Mouse (Mus musculus) liver, embryonic 15.5 days (tissue): Measurements from ENCODE around the gene Zfand2a. TPM values are rescaled to one million over a fixed set of nuclear protein-coding genes. Genes with fewer than 3 reads are reported as not detected.

Experiments
- ATAC-seq: fragments of 200-750 bp; cut with Nextera tagmentation; 2 replicates; pipeline ENCODE4 v1.8.0; 2017; ENCODE audit warnings: moderate number of reproducible peaks, mild to moderate bottlenecking, moderate library complexity; ENCODE audit not compliant: insufficient read depth
- H3K27ac ChIP-seq: fragments of 300-500 bp; sonication (generic); replicated peaks from 2 replicates; pipeline ENCODE4 v1.5.1; 2015; ENCODE audit warnings: mild to moderate bottlenecking, inconsistent platforms
- H3K27me3 ChIP-seq: fragments of 300-500 bp; sonication (generic); 2 replicates; pipeline ENCODE4 v1.6.1; 2015; ENCODE audit warnings: mild to moderate bottlenecking, inconsistent platforms
- H3K36me3 ChIP-seq: fragments of 300-500 bp; sonication (generic); replicated peaks from 2 replicates; pipeline ENCODE4 v1.6.1; 2015; ENCODE audit warnings: moderate library complexity, mild to moderate bottlenecking, inconsistent platforms
- H3K4me1 ChIP-seq: fragments of 300-500 bp; sonication (generic); replicated peaks from 2 replicates; pipeline ENCODE4 v1.6.1; 2015; ENCODE audit warnings: inconsistent platforms
- H3K4me2 ChIP-seq: fragments of 300-500 bp; sonication (generic); 2 replicates; pipeline ENCODE4 v1.6.1; 2015; ENCODE audit warnings: moderate library complexity, mild to moderate bottlenecking, inconsistent platforms
- H3K4me3 ChIP-seq: fragments of 300-500 bp; sonication (generic); replicated peaks from 2 replicates; pipeline ENCODE4 v1.5.1; 2015; ENCODE audit warnings: mild to moderate bottlenecking, inconsistent platforms
- H3K9ac ChIP-seq: fragments of 300-500 bp; sonication (generic); 2 replicates; pipeline ENCODE4 v1.6.1; 2015; ENCODE audit warnings: moderate library complexity, mild to moderate bottlenecking, inconsistent platforms
- H3K9me3 ChIP-seq: fragments of 300-500 bp; sonication (generic); replicated peaks from 2 replicates; pipeline ENCODE4 v1.6.1; 2016; ENCODE audit warnings: inconsistent platforms
- WGBS: fragments of 180-500 bp; shearing (Covaris S2); methylation state at CpG from one replicate; pipeline ENCODE4 v1.1.7; 2015; ENCODE audit warnings: mixed read lengths; ENCODE audit not compliant: insufficient replicate concordance; 5-methylcytosine and 5-hydroxymethylcytosine counted together
- polyA plus RNA-seq: library from polyadenylated mRNA; unstranded; fragments of >200 nt; fragmentation: Nextera tagmentation; extraction: Ambion mirVana; gene quantifications from 2 replicates; pipeline ENCODE4 v1.2.1, GENCODE M21; 2015

Gene Zfand2a
- polyA plus RNA-seq, 1 experiment from 2014 or later, result 3.2 TPM

- H3K9ac ChIP-seq, result no peak overlapping the region
- H3K9me3 ChIP-seq, result no peaks in the 10 kb centered on the region
- no peaks in the 10 kb centered on the region for H3K36me3 ChIP-seq
- no peak for ATAC-seq
- no peak overlapping the region for H3K4me2 ChIP-seq
- no peaks in the 10 kb centered on the region for H3K4me1 ChIP-seq
- H3K4me3 ChIP-seq, result no peak overlapping the region
- H3K27ac ChIP-seq, result no peak overlapping the region
- H3K27me3 ChIP-seq, result no peaks in the 10 kb centered on the region
- WGBS, result 60% methylated on average over 4 of the region's 4 CpGs
Measured at GRCm38 (mm10) chr5:139442962-139443361, 41.4 kb downstream of the Zfand2a start.

GRCm38 (mm10) chr5:139442428-139442827 lies 41.9 kb downstream of the Zfand2a start:
- Histone ChIP-seq H3K9me3 (no peaks in the 10 kb centered on the region), H3K4me2 (no peak overlapping the region), H3K4me3 (no peak overlapping the region), H3K9ac (no peak overlapping the region), H3K36me3 (no peaks in the 10 kb centered on the region), H3K4me1 (no peaks in the 10 kb centered on the region), H3K27ac (no peak overlapping the region), H3K27me3 (no peaks in the 10 kb centered on the region)
- WGBS, result 76% methylated on average over 12 of the region's 12 CpGs
- ATAC-seq, result no peak

GRCm38 (mm10) chr5:139441726-139442018 lies 42.7 kb downstream of the Zfand2a start:
- no peak overlapping the region for H3K4me2 ChIP-seq
- H3K27me3 ChIP-seq, result no peaks in the 10 kb centered on the region
- no peaks in the 10 kb centered on the region for H3K36me3 ChIP-seq
- ATAC-seq, result no peak
- H3K4me1 ChIP-seq, result no peaks in the 10 kb centered on the region
- H3K9ac ChIP-seq, result no peak overlapping the region
- WGBS, result 72% methylated on average over 2 of the region's 2 CpGs
- no peak overlapping the region for H3K4me3 ChIP-seq
- no peak overlapping the region for H3K27ac ChIP-seq
- H3K9me3 ChIP-seq, result no peaks in the 10 kb centered on the region

GRCm38 (mm10) chr5:139440926-139441725 lies 43.2 kb downstream of the Zfand2a start:
- no peak for ATAC-seq
- Histone ChIP-seq H3K9me3 (no peaks in the 10 kb centered on the region), H3K27me3 (no peaks in the 10 kb centered on the region), H3K4me1 (no peaks in the 10 kb centered on the region), H3K4me3 (no peak overlapping the region), H3K36me3 (no peaks in the 10 kb centered on the region), H3K4me2 (no peak overlapping the region), H3K9ac (no peak overlapping the region), H3K27ac (no peak overlapping the region)
- WGBS, result 83% methylated on average over 11 of the region's 11 CpGs

GRCm38 (mm10) chr5:139440451-139440850 lies 43.9 kb downstream of the Zfand2a start:
- ATAC-seq, result no peak

DNA sequence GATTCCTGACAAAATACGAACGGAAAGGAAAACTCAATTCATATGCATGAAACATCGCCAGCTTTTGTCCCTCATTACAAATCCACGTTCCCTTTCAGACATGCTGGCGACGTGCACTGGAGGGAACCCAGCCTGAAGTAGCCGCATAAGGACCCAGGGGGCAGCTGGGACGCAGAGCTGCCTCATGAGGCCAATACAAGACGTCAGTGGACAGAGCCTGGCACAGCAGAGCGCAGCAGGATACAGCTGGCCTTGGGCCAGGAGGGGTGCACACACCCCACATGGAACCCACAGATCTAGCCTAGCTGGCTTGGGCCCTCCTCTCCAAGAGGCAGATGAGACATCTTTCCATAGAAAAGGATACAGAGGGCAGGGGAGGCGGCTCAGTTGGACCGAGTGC lies 45.9 kb downstream of the Zfand2a start:
- no peak for ATAC-seq
- H3K9me3 ChIP-seq, result no peaks in the 10 kb centered on the region
- no peak overlapping the region for H3K9ac ChIP-seq
- no peaks in the 10 kb centered on the region for H3K27me3 ChIP-seq
- H3K4me3 ChIP-seq, result no peak overlapping the region
- WGBS, result 84% methylated on average over 12 of the region's 12 CpGs
- no peak overlapping the region for H3K27ac ChIP-seq
- H3K36me3 ChIP-seq, result no peaks in the 10 kb centered on the region
- no peak overlapping the region for H3K4me2 ChIP-seq
- peaks cover 6% of the 10 kb centered on the region; the same call in 1 of the 2 replicates for H3K4me1 ChIP-seq

More at GRCm38 (mm10) chr5:139440451-139440850, 43.9 kb downstream of the Zfand2a start:
- no peak overlapping the region for H3K4me3 ChIP-seq
- H3K4me2 ChIP-seq, result no peak overlapping the region
- no peaks in the 10 kb centered on the region for H3K27me3 ChIP-seq
- no peaks in the 10 kb centered on the region for H3K36me3 ChIP-seq
- 85% methylated on average over 5 of the region's 5 CpGs for WGBS
- H3K9ac ChIP-seq, result no peak overlapping the region
- H3K9me3 ChIP-seq, result no peaks in the 10 kb centered on the region
- no peaks in the 10 kb centered on the region for H3K4me1 ChIP-seq
- no peak overlapping the region for H3K27ac ChIP-seq

- Histone ChIP-seq H3K9ac (no peak overlapping the region), H3K4me3 (no peak overlapping the region), H3K27me3 (no peaks in the 10 kb centered on the region), H3K36me3 (no peaks in the 10 kb centered on the region), H3K4me2 (no peak overlapping the region), H3K9me3 (no peaks in the 10 kb centered on the region), H3K27ac (no peak overlapping the region), H3K4me1 (peaks cover 8% of the 10 kb centered on the region; the same call in 1 of the 2 replicates)
- ATAC-seq, result no peak
- 68% methylated on average over 4 of the region's 4 CpGs for WGBS
Measured at GRCm38 (mm10) chr5:139437769-139438168, 46.6 kb downstream of the Zfand2a start.

DNA sequence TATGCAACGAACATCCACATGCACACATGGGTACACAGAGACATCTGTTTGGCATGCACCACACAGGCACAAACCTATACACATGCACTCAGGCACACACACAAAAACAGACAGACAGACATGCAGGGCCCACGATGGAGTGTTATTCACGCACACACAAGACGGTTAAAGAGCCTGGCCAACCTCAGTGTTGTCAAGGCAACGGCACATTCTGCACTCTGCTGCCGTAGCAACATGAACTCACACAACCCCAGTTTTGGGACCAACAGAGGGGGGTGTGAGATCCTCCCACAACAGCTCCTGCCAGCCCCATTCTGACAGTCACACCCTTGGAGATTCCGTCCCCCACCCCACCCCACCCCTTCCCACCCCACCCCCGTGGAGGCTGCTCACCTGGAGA lies 49.4 kb downstream of the Zfand2a start:
- Histone ChIP-seq H3K27ac (no peak overlapping the region), H3K36me3 (no peaks in the 10 kb centered on the region), H3K4me2 (no peak overlapping the region), H3K4me1 (peaks cover 8% of the 10 kb centered on the region; the same call in 1 of the 2 replicates), H3K9ac (no peak overlapping the region), H3K4me3 (no peak overlapping the region), H3K27me3 (no peaks in the 10 kb centered on the region), H3K9me3 (no peaks in the 10 kb centered on the region)
- no peak for ATAC-seq
- 69% methylated on average over 8 of the region's 8 CpGs for WGBS

DNA sequence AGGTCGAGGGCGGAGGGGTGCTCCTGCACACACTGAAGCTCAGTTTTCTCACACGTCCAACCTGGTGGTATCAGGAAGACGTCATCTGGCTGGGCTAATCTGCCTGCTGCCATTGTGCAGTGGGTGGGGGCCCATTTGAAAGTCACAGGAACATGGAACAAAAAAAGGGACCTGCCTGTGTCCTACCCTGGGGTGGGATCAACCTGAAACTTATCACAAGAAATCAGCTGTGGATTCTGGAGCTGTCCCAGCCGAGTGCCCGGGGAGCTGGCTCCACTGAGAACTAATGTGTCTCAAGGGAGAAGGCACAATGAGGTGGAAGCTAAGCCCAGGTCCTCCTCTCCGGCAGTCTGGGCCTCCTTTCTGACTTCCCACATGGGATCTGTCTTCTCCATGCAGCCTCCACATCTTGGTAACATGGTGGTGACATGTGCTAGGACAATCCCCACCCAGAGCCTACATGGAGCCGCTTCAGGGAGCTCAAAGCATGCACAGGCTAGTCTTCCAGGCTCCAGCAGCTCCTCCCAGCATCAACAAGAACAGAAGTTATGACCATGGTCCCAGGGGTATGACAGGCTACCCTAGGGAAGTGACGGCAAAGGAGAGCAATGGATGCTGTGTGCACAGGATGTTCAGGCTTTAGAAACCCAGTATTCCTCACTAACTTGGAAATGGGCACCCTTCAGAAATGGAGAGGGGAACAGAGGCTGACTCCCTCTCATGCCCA lies 50.3 kb downstream of the Zfand2a start:
- WGBS, result 52% methylated on average over 9 of the region's 9 CpGs
- ATAC-seq, result no peak
- H3K4me1 ChIP-seq, result peaks cover 8% of the 10 kb centered on the region; the same call in 1 of the 2 replicates
- H3K27me3 ChIP-seq, result no peaks in the 10 kb centered on the region
- H3K9me3 ChIP-seq, result no peaks in the 10 kb centered on the region
- no peak overlapping the region for H3K4me3 ChIP-seq
- no peaks in the 10 kb centered on the region for H3K36me3 ChIP-seq
- H3K4me2 ChIP-seq, result no peak overlapping the region
- no peak overlapping the region for H3K27ac ChIP-seq
- no peak overlapping the region for H3K9ac ChIP-seq

GRCm38 (mm10) chr5:139432747-139433508 lies 51.4 kb downstream of the Zfand2a start:
- 64% methylated on average over 7 of the region's 7 CpGs for WGBS
- Histone ChIP-seq H3K27ac (no peak overlapping the region), H3K4me2 (no peak overlapping the region), H3K9ac (no peak overlapping the region), H3K4me3 (no peak overlapping the region), H3K36me3 (no peaks in the 10 kb centered on the region), H3K4me1 (peaks cover 8% of the 10 kb centered on the region; the same call in 1 of the 2 replicates), H3K9me3 (no peaks in the 10 kb centered on the region), H3K27me3 (no peaks in the 10 kb centered on the region)
- no peak for ATAC-seq

DNA sequence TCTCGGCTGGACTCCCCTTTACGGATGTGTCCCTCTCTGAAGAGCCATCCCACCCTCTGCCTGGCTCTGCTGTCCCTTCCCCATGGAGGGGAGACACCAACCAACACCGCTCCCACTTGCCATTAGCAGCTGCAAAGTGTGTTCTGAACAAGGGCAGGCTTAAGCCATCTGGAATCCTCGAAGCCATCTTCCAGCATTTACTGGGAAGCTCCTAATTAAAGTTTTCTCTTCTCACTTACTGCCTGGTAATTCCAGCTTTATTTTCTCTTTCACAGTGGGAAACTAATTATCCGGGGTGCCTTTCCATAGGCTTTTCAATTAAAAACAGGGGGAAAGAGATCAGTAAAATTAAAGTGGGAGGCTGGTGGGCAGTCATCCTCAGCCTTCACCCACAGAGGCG lies 52.0 kb downstream of the Zfand2a start:
- peaks cover 8% of the 10 kb centered on the region; the same call in 1 of the 2 replicates for H3K4me1 ChIP-seq
- H3K27me3 ChIP-seq, result no peaks in the 10 kb centered on the region
- no peak overlapping the region for H3K27ac ChIP-seq
- WGBS, result 73% methylated on average over 6 of the region's 6 CpGs
- H3K36me3 ChIP-seq, result no peaks in the 10 kb centered on the region
- no peak for ATAC-seq
- no peak overlapping the region for H3K4me3 ChIP-seq
- no peaks in the 10 kb centered on the region for H3K9me3 ChIP-seq
- H3K4me2 ChIP-seq, result no peak overlapping the region
- no peak overlapping the region for H3K9ac ChIP-seq
